Mouse (Mus musculus) myocyte (in vitro differentiated cells): ENCODE data around the gene Mfsd4b3.

Experiments
- POLR2A ChIP-seq: IDR thresholded peaks from one replicate; pipeline ENCODE4 v1.6.1; 2011; ENCODE audit warnings: low read depth, mild to moderate bottlenecking, control low read depth, moderate library complexity; ENCODE audit not compliant: insufficient read length
- POLR2AphosphoS2 ChIP-seq: IDR thresholded peaks from one replicate; pipeline ENCODE4 v1.6.1; 2011; ENCODE audit warnings: low read depth, control low read depth; ENCODE audit not compliant: insufficient read length
- SRF ChIP-seq: IDR thresholded peaks from one replicate; pipeline ENCODE4 v1.6.1; 2011; ENCODE audit warnings: low read depth; ENCODE audit not compliant: control insufficient read depth, insufficient read length
- USF1 ChIP-seq: IDR thresholded peaks from one replicate; pipeline ENCODE4 v1.6.1; 2011; ENCODE audit warnings: low read depth, mild to moderate bottlenecking, control low read depth, moderate library complexity

DNA sequence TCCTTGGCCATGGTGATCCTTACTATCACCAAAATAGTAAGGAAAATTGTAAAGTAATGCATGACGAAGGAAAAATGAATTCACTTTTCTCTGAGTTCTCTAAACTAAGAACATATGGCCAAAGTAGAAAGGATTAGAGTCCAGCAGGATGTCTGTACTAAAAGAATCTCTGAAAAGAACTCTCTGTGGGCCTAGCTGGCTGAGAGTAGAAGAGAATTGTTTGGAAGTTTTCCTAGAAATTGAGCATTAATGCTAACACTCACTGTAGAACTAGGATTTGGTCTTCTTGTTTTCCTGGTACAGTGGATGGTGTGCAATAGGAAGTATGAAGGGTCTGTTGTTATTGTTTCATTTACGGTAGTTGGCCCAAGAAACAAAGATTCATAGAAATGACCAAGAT, 4.8 kb downstream of the Mfsd4b3 start:
- TF ChIP-seq POLR2A (no peak), SRF (no peak), POLR2AphosphoS2 (no peak), USF1 (no peak)
